Mouse (Mus musculus) neural tube, embryonic 11.5 days (tissue): ENCODE measurements at regions not wholly inside any gene's neighbourhood (a gene's known extent, or its start where the extent isn't known, plus 50 kb on each side); places are given as distances from the start of the nearest gene placed in this dataset.

Experiments
- ATAC-seq: fragments of 200-750 bp; cut with Nextera tagmentation; 2 replicates; pipeline ENCODE4 v1.8.0; 2017; ENCODE audit warnings: moderate number of reproducible peaks, mild to moderate bottlenecking, moderate TSS enrichment, moderate library complexity; ENCODE audit not compliant: insufficient read depth, low FRiP score, low TSS enrichment
- DNase-seq: peaks from one replicate; pipeline ENCODE4 v3.0.0-alpha.2; 2015; ENCODE audit warnings: low spot score
- H3K27ac ChIP-seq: fragments of 300-500 bp; sonication (generic); 2 replicates; pipeline ENCODE4 v1.5.1; 2014; ENCODE audit warnings: low read depth, mild to moderate bottlenecking, low read length
- H3K27me3 ChIP-seq: fragments of 300-500 bp; sonication (generic); 2 replicates; pipeline ENCODE4 v1.6.1; 2014; ENCODE audit warnings: mild to moderate bottlenecking, low read length, mixed read lengths; ENCODE audit not compliant: control insufficient read depth, insufficient read depth
- H3K36me3 ChIP-seq: fragments of 300-500 bp; sonication (generic); 2 replicates; pipeline ENCODE4 v1.6.1; 2014; ENCODE audit warnings: mild to moderate bottlenecking, low read length, moderate library complexity, mixed read lengths; ENCODE audit not compliant: control insufficient read depth, insufficient read depth
- H3K4me1 ChIP-seq: fragments of 300-500 bp; sonication (generic); 2 replicates; pipeline ENCODE4 v1.6.1; 2014; ENCODE audit warnings: low read length, mixed read lengths; ENCODE audit not compliant: control insufficient read depth, insufficient read depth
- H3K4me2 ChIP-seq: fragments of 300-500 bp; sonication (generic); 2 replicates; pipeline ENCODE4 v1.6.1; 2014; ENCODE audit warnings: low read depth, mild to moderate bottlenecking, moderate library complexity
- H3K4me3 ChIP-seq: fragments of 300-500 bp; sonication (generic); 2 replicates; pipeline ENCODE4 v1.5.1; 2014; ENCODE audit warnings: low read depth, low read length
- H3K9ac ChIP-seq: fragments of 300-500 bp; sonication (generic); 2 replicates; pipeline ENCODE4 v1.6.1; 2014; ENCODE audit warnings: mild to moderate bottlenecking, low read length
- H3K9me3 ChIP-seq: fragments of 300-500 bp; sonication (generic); 2 replicates; pipeline ENCODE4 v1.6.1; 2016; ENCODE audit warnings: low read length; ENCODE audit not compliant: control insufficient read depth
- WGBS: fragments of 180-500 bp; shearing (Covaris S2); extraction: QIAGEN DNeasy Blood & Tissue Kit; methylation state at CpG from one replicate; pipeline ENCODE4 v1.1.7; 2014; 5-methylcytosine and 5-hydroxymethylcytosine counted together

GRCm38 (mm10) chr13:48042172-48042571 lies 218.9 kb upstream of the Id4 start:
- 59% methylated on average over 4 of the region's 4 CpGs for WGBS
- H3K4me3 ChIP-seq, result no peak overlapping the region
- ATAC-seq (no peak), DNase-seq (no peak)
- no peaks in the 10 kb centered on the region for H3K36me3 ChIP-seq
- no peak overlapping the region for H3K4me2 ChIP-seq
- no peaks in the 10 kb centered on the region for H3K4me1 ChIP-seq
- H3K27me3 ChIP-seq, result no peaks in the 10 kb centered on the region
- 0 out of 2 replicates have a peak overlapping the region, but pooled peaks have one; percentile 20 for H3K27ac ChIP-seq
- H3K9ac ChIP-seq, result no peak overlapping the region
- H3K9me3 ChIP-seq, result no peaks in the 10 kb centered on the region

DNA sequence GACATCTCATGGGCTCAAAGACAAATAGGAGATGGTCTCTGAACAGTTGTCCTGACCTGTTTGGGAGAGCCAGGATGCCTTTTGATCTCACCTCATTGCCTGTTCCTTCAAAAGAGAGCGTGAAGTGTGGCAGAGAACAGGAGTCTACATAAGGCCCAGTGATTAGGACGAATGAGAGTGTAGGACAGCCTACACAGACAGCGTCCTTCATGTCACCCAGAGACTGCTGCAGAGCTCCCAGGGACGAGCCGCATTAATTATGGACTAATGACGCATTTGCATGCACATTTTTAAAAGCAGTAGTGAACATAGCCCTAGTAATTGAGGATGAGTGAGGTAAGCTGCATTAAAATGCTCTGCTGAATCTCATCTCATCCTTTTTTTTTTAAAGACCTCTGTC lies 218.5 kb upstream of the Id4 start:
- no peak overlapping the region for H3K9ac ChIP-seq
- WGBS, result 81% methylated on average over 6 of the region's 6 CpGs
- DNase-seq (no peak), ATAC-seq (no peak)
- H3K27ac ChIP-seq, result 0 out of 2 replicates have a peak overlapping the region, but pooled peaks have one; percentile 20
- H3K36me3 ChIP-seq, result no peaks in the 10 kb centered on the region
- H3K9me3 ChIP-seq, result no peaks in the 10 kb centered on the region
- H3K4me3 ChIP-seq, result no peak overlapping the region
- H3K27me3 ChIP-seq, result no peaks in the 10 kb centered on the region
- H3K4me2 ChIP-seq, result no peak overlapping the region
- H3K4me1 ChIP-seq, result no peaks in the 10 kb centered on the region

DNA sequence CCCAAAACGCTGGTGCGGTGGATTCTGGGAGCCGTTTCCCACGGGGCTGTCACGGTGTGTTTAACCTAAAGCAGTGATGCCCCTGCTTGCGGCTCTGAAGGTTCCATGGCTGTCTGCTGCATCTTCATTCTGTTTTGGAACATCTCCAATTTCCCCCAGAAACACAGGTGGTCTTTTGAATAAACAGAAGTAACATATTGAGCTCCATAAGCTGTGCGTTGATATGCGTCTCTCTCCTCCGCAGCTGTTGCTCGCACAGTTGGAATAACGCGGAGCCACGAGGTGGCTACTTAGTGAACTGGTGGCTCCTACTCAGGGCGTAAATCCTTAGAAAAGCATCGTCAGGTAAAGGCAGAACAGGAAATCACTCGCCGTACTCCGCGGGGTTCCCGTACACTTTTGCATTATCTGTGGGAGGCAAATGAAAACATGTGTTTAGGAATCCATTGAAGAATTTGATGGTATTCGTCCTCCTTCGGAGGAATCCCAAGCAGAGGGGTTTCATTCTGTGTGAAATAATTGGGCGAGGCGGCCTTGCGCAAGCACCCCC lies 214.8 kb upstream of the Id4 start:
- DNase-seq (no peak), ATAC-seq (no peak)
- no peak overlapping the region for H3K4me2 ChIP-seq
- H3K27me3 ChIP-seq, result no peaks in the 10 kb centered on the region
- no peak overlapping the region for H3K9ac ChIP-seq
- H3K9me3 ChIP-seq, result no peaks in the 10 kb centered on the region
- H3K36me3 ChIP-seq, result no peaks in the 10 kb centered on the region
- H3K27ac ChIP-seq, result no peak overlapping the region
- WGBS, result 75% methylated on average over 25 of the region's 25 CpGs
- H3K4me3 ChIP-seq, result no peak overlapping the region
- H3K4me1 ChIP-seq, result no peaks in the 10 kb centered on the region

DNA sequence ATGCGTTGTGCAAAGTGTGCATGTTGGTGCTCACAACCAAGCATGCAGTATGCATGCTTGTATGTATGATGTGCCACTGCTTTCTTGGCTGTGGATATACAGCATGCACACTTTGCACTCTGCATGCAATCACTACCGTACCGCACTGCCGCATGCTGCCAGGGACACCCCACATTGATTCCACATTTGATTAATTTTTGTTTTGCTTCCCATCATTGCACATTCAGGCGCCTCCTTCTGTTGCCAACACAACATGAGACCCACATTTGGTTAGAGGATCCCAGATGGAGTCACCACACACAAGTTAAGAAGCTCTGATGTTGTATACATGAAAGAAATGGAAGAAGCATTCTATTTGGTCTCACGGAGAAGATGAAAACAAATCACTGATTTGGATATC lies 211.2 kb upstream of the Id4 start:
- Histone ChIP-seq H3K4me3 (no peak overlapping the region), H3K4me2 (no peak overlapping the region), H3K4me1 (no peaks in the 10 kb centered on the region), H3K9ac (no peak overlapping the region), H3K27me3 (no peaks in the 10 kb centered on the region), H3K9me3 (no peaks in the 10 kb centered on the region), H3K27ac (no peak overlapping the region), H3K36me3 (no peaks in the 10 kb centered on the region)
- WGBS, result 90% methylated on average over 6 of the region's 6 CpGs
- no peak for ATAC-seq
- DNase-seq, result no peak

DNA sequence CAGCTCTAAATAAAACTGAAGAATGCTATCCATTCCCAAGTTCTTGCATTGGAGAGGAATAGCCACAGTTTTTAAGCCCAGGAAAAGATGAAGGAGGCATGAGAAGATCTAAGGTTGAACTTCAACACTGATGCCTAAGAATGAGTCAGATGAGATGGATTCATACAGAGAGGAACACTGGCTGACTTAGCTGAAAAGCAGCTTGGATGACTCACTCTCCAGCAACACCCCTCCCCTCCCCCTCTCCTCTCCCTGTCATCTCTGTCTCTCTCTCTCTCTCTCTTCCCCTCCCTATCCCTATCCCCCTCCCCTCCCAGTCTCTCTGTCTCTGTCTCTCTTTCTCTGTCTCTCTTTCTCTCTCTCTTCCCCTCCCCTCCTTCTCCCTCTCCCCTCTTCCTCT lies 186.4 kb upstream of the Id4 start:
- no peak overlapping the region for H3K27ac ChIP-seq
- no peak for DNase-seq

GRCm38 (mm10) chr13:48075315-48075714 lies 185.7 kb upstream of the Id4 start:
- 83% methylated on average over 5 of the region's 5 CpGs for WGBS
- Histone ChIP-seq H3K9ac (no peak overlapping the region), H3K9me3 (no peaks in the 10 kb centered on the region), H3K4me2 (no peak overlapping the region), H3K36me3 (no peaks in the 10 kb centered on the region), H3K4me3 (no peak overlapping the region), H3K4me1 (no peaks in the 10 kb centered on the region; the same call in 1 of the 2 replicates), H3K27ac (no peak overlapping the region), H3K27me3 (no peaks in the 10 kb centered on the region)
- no peak for DNase-seq
- no peak for ATAC-seq

More for the DNA sequence above, 186.4 kb upstream of the Id4 start:
- H3K4me2 ChIP-seq, result no peak overlapping the region
- H3K9me3 ChIP-seq, result no peaks in the 10 kb centered on the region
- H3K4me1 ChIP-seq, result no peaks in the 10 kb centered on the region; the same call in 1 of the 2 replicates
- no peak overlapping the region for H3K9ac ChIP-seq
- H3K4me3 ChIP-seq, result no peak overlapping the region
- no peak for ATAC-seq
- H3K36me3 ChIP-seq, result no peaks in the 10 kb centered on the region
- H3K27me3 ChIP-seq, result no peaks in the 10 kb centered on the region

- 31% methylated on average over 12 of the region's 12 CpGs for WGBS
Measured at GRCm38 (mm10) chr13:48078214-48078613, 182.8 kb upstream of the Id4 start.

GRCm38 (mm10) chr13:48083294-48083693 lies 177.7 kb upstream of the Id4 start:
- WGBS, result 90% methylated on average over 2 of the region's 2 CpGs

More at GRCm38 (mm10) chr13:48078214-48078613, 182.8 kb upstream of the Id4 start:
- H3K4me1 ChIP-seq, result no peaks in the 10 kb centered on the region; the same call in 1 of the 2 replicates
- H3K27ac ChIP-seq, result 0 out of 2 replicates have a peak overlapping the region, but pooled peaks have one; percentile 34
- H3K4me2 ChIP-seq, result no peak overlapping the region
- no peak overlapping the region for H3K9ac ChIP-seq
- ATAC-seq, result peak; percentile 69; the same call in 1 of the 2 replicates
- H3K36me3 ChIP-seq, result no peaks in the 10 kb centered on the region
- H3K4me3 ChIP-seq, result no peak overlapping the region
- H3K9me3 ChIP-seq, result no peaks in the 10 kb centered on the region
- DNase-seq, result peak; percentile 64
- no peaks in the 10 kb centered on the region for H3K27me3 ChIP-seq

DNA sequence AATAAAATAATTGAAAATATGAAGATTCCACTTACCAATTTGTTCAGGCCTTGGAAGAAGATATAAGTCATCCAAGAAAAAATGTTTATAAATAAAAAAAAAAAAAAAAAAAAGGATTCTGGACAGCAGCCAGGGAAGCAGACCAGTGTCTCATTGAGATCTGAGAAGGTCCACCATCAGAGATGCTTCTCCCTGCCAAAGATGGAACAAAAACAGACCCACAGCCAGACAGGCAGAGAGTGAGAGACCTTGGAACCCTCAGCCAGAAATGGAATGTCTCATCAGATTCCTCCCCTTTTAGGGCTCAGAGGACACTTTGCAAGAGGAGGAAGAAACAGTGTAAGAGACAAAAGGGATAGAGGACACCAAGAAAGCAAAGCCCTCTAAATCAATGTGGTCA lies 177.2 kb upstream of the Id4 start:
- ATAC-seq (no peak), DNase-seq (no peak)
- no peak overlapping the region for H3K9ac ChIP-seq
- H3K4me2 ChIP-seq, result no peak overlapping the region
- H3K9me3 ChIP-seq, result no peaks in the 10 kb centered on the region
- H3K27me3 ChIP-seq, result no peaks in the 10 kb centered on the region
- H3K4me3 ChIP-seq, result no peak overlapping the region
- no peaks in the 10 kb centered on the region for H3K4me1 ChIP-seq
- no peak overlapping the region for H3K27ac ChIP-seq
- H3K36me3 ChIP-seq, result no peaks in the 10 kb centered on the region

More at GRCm38 (mm10) chr13:48083294-48083693, 177.7 kb upstream of the Id4 start:
- H3K4me1 ChIP-seq, result no peaks in the 10 kb centered on the region
- H3K27ac ChIP-seq, result no peak overlapping the region
- H3K9ac ChIP-seq, result no peak overlapping the region
- H3K36me3 ChIP-seq, result no peaks in the 10 kb centered on the region
- H3K9me3 ChIP-seq, result no peaks in the 10 kb centered on the region
- no peak for ATAC-seq
- H3K27me3 ChIP-seq, result no peaks in the 10 kb centered on the region
- DNase-seq, result no peak
- no peak overlapping the region for H3K4me3 ChIP-seq
- no peak overlapping the region for H3K4me2 ChIP-seq
